Mouse (Mus musculus) monocyte, adult 5-6 weeks (primary cell): Measurements from ENCODE around the gene Rmi1. TPM values are rescaled to one million over a fixed set of nuclear protein-coding genes. Genes with fewer than 3 reads are reported as not detected.
A peak's percentile ranks its signal among the peaks of the same experiment; 100 is the strongest.
"Not testable (repeated sequence)": the region's sequence is repeated elsewhere in the genome, so short reads cannot be mapped to it uniquely, and the experiment has no call there.

ENCODE experiments used
- ATAC-seq: fragments of 153-309, 156-312 bp; replicated peaks from 2 replicates; pipeline ENCODE4 v1.8.0; 2017; ENCODE audit warnings: mild to moderate bottlenecking; ENCODE audit not compliant: low TSS enrichment, insufficient number of reproducible peaks, severe bottlenecking, poor library complexity, low FRiP score
- total RNA-seq: library from RNA; stranded (forward); fragments of 200-1000, 200-491, 200-594 nt; gene quantifications from 3 replicates; pipeline ENCODE4 v1.2.3, GENCODE M21; 2017

Gene Rmi1
- total RNA-seq, 1 experiment from 2014 or later = 27.1 TPM

DNA sequence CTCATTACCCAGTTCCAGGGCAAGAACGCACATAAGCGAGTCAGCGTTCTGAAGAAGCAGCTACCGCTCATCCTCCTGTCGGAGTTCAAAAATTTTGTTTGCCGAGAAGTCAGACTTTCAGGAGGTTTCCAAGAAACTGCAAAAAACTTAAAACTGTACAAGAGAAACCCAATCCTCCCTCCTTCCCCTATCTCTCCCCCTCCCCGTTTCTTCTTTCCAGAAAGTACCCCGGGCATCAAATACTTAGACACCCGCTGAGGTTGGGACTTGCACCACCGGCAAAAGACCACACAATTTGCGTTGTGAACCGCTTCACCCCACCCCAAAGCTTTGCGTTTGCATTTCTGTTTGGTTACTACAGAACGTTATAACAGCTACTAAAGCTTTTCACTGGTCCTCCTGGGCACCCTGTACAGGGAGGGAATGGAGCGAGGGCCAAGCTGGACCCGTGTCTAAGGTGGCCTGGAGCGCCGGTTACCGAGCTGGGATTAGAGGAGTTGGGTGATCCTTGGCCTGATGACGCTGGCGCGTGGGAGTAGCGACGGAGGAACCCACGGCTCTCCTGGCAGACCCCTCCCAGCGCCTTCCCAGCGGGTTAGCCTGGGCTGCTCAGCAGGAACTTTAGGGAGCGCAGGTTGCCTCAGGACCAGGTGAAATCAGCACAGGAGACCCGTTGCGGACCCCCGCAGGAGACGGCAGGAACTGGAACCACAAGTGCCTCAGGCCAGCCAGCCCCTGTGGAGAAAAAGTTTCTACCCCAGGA, 50.8 kb downstream of the Rmi1 start:
- 0 out of 2 replicates have a peak, but pooled peaks have one; percentile 35 for ATAC-seq

DNA sequence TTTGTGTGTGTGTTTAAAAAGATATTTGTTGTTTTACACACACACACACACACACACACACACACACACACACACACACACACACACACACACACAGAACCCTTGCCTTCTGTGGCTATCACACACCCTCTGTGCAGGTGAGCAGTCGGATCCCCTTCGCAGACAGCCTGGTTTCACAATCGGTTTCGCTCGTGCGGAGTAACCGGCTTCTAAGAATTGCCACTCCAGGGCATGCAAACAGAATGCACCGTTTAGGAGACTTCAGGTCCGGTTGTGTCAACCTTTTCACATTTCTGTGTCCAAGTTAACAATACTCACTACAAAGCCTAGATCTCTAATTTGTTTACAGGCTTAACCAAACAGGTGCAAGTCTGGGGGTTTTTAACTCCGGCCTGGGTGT, 51.5 kb downstream of the Rmi1 start:
- no peak for ATAC-seq

DNA sequence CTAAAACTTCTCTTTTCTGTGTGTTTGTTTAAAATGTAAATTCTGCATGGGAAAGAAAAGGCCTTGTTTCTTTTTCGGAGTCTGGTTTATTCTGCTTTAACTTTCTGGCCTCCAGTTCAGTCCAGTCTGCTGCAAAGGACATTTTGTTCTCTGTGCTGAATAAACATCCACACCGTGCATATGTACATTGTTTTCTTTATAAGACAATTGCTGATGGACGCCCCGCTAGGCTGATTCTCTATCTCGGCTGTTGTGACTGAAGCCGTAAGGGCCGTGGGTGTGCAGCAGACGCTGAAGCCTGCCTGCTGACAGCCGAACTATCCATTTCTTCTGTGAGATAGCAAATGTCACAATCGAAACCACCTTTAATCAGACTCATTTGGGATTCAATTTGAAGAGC, 54.5 kb downstream of the Rmi1 start:
- no peak for ATAC-seq

DNA sequence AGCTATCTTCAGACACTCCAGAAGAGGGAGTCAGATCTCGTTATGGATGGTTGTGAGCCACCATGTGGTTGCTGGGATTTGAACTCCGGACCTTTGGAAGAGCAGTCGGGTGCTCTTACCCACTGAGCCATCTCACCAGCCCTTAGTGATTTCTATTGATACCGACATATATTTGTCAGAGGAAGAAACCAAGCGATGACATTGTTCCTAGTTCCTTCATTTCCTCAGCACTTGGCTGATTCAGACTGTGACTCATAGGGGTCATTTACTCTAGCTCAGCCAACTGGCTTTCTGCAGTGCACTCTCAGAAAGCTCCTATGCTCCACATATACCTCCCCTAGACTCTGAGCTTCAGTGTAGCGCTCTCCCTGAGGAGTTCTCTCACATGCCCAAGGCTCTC, 56.8 kb downstream of the Rmi1 start:
- not testable (repeated sequence) for ATAC-seq

Other genes with a start within 250 kb of the Rmi1 start
- gene Idnk, start 244.6 kb upstream of the Rmi1 start, total RNA-seq = 42.7 to 88.2 TPM (median 44.6 TPM) in 3 replicates
- gene Ubqln1, start 186.6 kb upstream of the Rmi1 start, total RNA-seq = 45.1 to 61.2 TPM (median 45.8 TPM) in 3 replicates
- gene Gkap1, start 126.5 kb upstream of the Rmi1 start, total RNA-seq = 0.97 to 3.3 TPM (median 2.5 TPM) in 3 replicates
- 0.29 TPM in 1 of 3 replicates, not detected in the others for gene Kif27, start 43.1 kb upstream of the Rmi1 start, total RNA-seq
- 16.4 to 20.7 TPM (median 20.3 TPM) in 3 replicates for gene 2210016F16Rik, start 17.0 kb upstream of the Rmi1 start, total RNA-seq
- gene Hnrnpk, start 1.1 kb downstream of the Rmi1 start, total RNA-seq = 1,699 to 1,884 TPM (median 1,722 TPM) in 3 replicates
- not detected in 3 replicates for gene Slc28a3, start 208.6 kb downstream of the Rmi1 start, total RNA-seq